Mouse (Mus musculus) liver, embryonic 18 days (tissue): ENCODE results near the gene Foxe1. TPM values are rescaled to one million over a fixed set of nuclear protein-coding genes. Genes with fewer than 3 reads are reported as not detected.

Experiments used
- polyA plus RNA-seq: library from polyadenylated mRNA; depleted of rRNA; stranded (reverse); fragments of >200 nt; gene quantifications from 2 replicates; pipeline ENCODE4 v1.2.3, GENCODE M21; 2012; rRNA removed

The Foxe1 gene
- 0.02 and 0.03 TPM in 2 replicates for polyA plus RNA-seq

DNA sequence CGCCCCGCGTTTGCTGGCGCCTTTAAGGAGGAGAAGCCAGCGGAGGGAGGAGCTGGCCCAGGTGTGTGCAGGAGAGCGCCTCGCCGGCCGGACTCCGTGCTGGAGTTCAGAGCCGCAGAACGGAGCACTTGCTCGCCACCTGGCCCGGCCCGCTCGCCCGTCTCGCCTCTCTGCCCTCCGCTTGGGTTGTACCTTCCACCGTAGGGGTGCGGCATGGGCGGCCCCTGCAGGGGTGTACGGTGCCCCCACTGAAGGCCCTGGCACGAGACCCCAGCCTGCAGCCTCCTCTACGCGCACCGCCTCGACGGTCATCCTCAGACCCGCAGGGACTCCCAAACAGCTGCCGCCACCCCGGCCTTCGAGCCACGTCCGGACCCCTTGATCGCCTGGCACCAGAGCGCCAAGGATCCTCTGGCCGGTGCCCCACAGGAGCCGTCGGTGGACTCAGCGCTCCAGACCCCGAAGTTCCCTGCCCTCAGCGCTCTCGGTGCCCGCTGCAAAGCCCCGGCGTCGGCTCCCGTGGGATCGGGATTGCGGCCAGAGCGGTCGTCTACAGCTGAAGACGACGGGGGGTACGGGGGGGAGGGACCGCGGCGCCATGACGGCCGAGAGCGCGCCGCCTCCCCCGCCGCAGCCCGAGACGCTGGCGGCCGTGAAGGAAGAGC lies at the start of gene Foxe1:
Gene Foxe1, plus strand, starts transcription at position 14 of the 665 bp plus-strand sequence.

DNA sequence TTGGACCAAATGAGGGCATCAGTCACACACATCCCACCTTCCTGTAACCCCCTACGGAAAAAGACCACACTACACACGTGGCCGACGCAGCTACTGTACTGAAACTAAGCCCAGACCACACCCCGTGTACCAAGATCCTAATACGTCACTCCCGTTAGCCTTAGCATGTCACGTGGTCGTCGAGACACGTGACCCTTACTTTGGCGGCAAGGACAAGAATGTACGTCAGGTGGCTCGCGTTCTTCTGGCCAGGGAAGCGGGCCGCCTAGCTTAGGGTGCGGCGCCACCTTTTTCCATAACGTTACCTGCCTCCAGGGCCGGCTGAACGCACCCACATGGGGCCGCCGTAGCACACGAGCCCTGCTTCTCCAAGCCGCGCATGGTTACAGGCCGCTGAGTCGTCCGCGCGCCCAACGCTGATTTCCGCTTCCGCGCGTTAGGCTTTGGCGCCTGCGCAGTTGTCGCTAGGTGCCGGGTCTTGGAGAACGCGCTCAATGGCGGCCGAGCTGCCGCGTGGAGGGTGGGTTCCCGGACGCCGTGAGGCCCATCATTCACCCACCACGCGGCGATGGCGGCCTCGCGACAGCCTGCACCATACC lies 45.7 kb downstream of the Foxe1 start, which contains the start of gene Trmo:
Gene Trmo, minus strand, starts transcription at position 425 of the 599 bp plus-strand sequence.

Other genes with a start within 250 kb of the Foxe1 start
- 22.7 and 23.9 TPM in 2 replicates for gene Ncbp1, start 205.0 kb upstream of the Foxe1 start, polyA plus RNA-seq
- gene Tstd2, start 204.9 kb upstream of the Foxe1 start, polyA plus RNA-seq: 6.7 and 6.9 TPM in 2 replicates
- 9.3 and 9.9 TPM in 2 replicates for gene Xpa, start 147.3 kb upstream of the Foxe1 start, polyA plus RNA-seq
- 7.2 and 8.3 TPM in 2 replicates for gene Trmo, start 45.8 kb downstream of the Foxe1 start, polyA plus RNA-seq
- gene Hemgn, start 69.9 kb downstream of the Foxe1 start, polyA plus RNA-seq: 103 and 104 TPM in 2 replicates
- gene Anp32b, start 107.3 kb downstream of the Foxe1 start, polyA plus RNA-seq: 52.5 and 69.8 TPM in 2 replicates
- gene Nans, start 145.6 kb downstream of the Foxe1 start, polyA plus RNA-seq: 25.5 and 25.8 TPM in 2 replicates
- gene Trim14, start 192.5 kb downstream of the Foxe1 start, polyA plus RNA-seq: 8.8 and 9.5 TPM in 2 replicates